7 mouse cellular contexts compared by ENCODE assay signal in the genomic region with DNA sequence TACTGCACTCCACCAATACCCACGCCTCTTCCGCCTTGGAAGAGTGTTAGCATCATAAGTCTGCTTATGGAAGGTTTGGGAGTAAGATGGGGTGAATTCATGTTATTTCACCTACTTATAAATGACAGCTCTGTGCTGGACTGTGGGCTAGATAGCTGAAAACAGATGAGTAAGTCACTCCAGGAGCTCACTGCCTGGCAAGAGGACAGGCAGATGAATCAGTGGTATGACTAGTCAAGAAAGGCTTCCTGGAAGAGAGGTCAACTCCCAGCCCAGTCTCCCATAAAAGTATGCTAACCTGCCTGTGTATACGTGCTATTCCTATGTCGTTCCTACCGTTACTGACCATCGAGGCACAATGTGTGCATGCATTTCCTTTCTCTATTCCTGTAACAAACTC.
"Had no signal": no experiment of that assay in that cellular context is flagged by ENCODE, and none has a peak within 500 bp of the region (broad histone marks: within the 10 kb centered on the region; RNA-seq: fewer than 3 reads in every experiment).

No protein-coding gene starts in this region.

- DNase-seq: kidney, postnatal 14 days; left cerebral cortex, postnatal 4 days; lung, adult 18-20 months; right cerebral cortex, adult 18-20 months; right cerebral cortex, postnatal 25 days; thymus, adult 18-20 months; thymus, postnatal 14 days had no signal
